In genomic region chr11:63936641-63937040, GRCm38 (mm10) we compare ENCODE assay signal across 24 mouse cellular contexts.
"Had no signal": no experiment of that assay in that cellular context is flagged by ENCODE, and none has a peak within 500 bp of the region (broad histone marks: within the 10 kb centered on the region; RNA-seq: fewer than 3 reads in every experiment).

No protein-coding gene starts in this region.

- DNase-seq: gastrocnemius, postnatal 14 days; gastrocnemius, postnatal 36 days; heart, adult 2 months; heart, postnatal 14 days; heart, postnatal 36 days; kidney, adult 18-20 months; kidney, adult 8-10 months; kidney, postnatal 10 days; kidney, postnatal 25 days; kidney, postnatal 4 days; layer of hippocampus, adult 9-11 months; layer of hippocampus, postnatal 36 days; liver; liver, embryonic 13.5 days had no signal

- ATAC-seq: hindbrain, postnatal 0 days; intestine, embryonic 15.5 days; intestine, postnatal 0 days had no signal

- H3K4me3 ChIP-seq: heart, adult 2 months; heart, embryonic 13.5 days; heart, embryonic 15.5 days; hindbrain, embryonic 13.5 days; hindbrain, embryonic 15.5 days; intestine, embryonic 15.5 days; limb, embryonic 10.5 days; limb, embryonic 12.5 days; liver, embryonic 13.5 days; liver, embryonic 15.5 days had no signal

- H3K27ac ChIP-seq: heart, adult 2 months; heart, embryonic 13.5 days; heart, embryonic 15.5 days; hindbrain, embryonic 13.5 days; hindbrain, embryonic 15.5 days; hindbrain, postnatal 0 days; intestine, embryonic 15.5 days; limb, embryonic 10.5 days; limb, embryonic 12.5 days; liver, embryonic 13.5 days; liver, embryonic 15.5 days had no signal
